Mouse (Mus musculus): ENCODE measurements around the gene Naa40. TPM values are rescaled to one million over a fixed set of nuclear protein-coding genes. Genes with fewer than 3 reads are reported as not detected.

The Naa40 gene
- polyA plus RNA-seq, 1 experiment: 20.5 TPM

- 79% methylated on average over 17 of the region's 17 CpGs for WGBS
- H3K36me3 ChIP-seq (ENCODE audit: control insufficient read depth, insufficient read depth, low read length): peaks cover 32% of the 10 kb centered on the region
- no peaks in the 10 kb centered on the region for H3K27me3 ChIP-seq (ENCODE audit: control insufficient read depth, insufficient read depth, low read length)
- H3K4me1 ChIP-seq (ENCODE audit: control insufficient read depth, insufficient read depth, insufficient read length): no peaks in the 10 kb centered on the region; the same call in 1 of the 2 replicates
- H3K4me3 ChIP-seq (ENCODE audit: extremely low read depth, insufficient read depth, insufficient read length): no peak overlapping the region
- TF ChIP-seq CTCF (IDR thresholded peaks at IDR 0.05; ENCODE audit: extremely low read depth, insufficient read depth, insufficient read length, insufficient replicate concordance) (no peak), POLR2A (IDR thresholded peaks at IDR 0.05; ENCODE audit: low read depth, low read length) (no peak)
- H3K27ac ChIP-seq (ENCODE audit: insufficient read depth, low read length): no peak overlapping the region
- no peak for DNase-seq (ENCODE audit: low read depth in 1 of 2, low spot score in 2 of 2)
Measured at GRCm38 (mm10) chr19:7196741-7197270, 44.2 kb downstream of the Naa40 start.

- no peak for TF ChIP-seq POLR2A (IDR thresholded peaks at IDR 0.05; ENCODE audit: low read depth, low read length)
- TF ChIP-seq CTCF (IDR thresholded peaks at IDR 0.05; ENCODE audit: extremely low read depth, insufficient read depth, insufficient read length, insufficient replicate concordance): peak; percentile 95
- Histone ChIP-seq H3K4me3 (ENCODE audit: extremely low read depth, insufficient read depth, insufficient read length) (no peak overlapping the region), H3K4me1 (ENCODE audit: control insufficient read depth, insufficient read depth, insufficient read length) (no peaks in the 10 kb centered on the region; the same call in 1 of the 2 replicates), H3K27ac (ENCODE audit: insufficient read depth, low read length) (no peak overlapping the region), H3K36me3 (ENCODE audit: control insufficient read depth, insufficient read depth, low read length) (peaks cover 30% of the 10 kb centered on the region), H3K27me3 (ENCODE audit: control insufficient read depth, insufficient read depth, low read length) (no peaks in the 10 kb centered on the region)
- DNase-seq (ENCODE audit: low read depth in 1 of 2, low spot score in 2 of 2): peak in 1 of 2 experiments; percentile 49
- 40% methylated on average over 33 of the region's 33 CpGs for WGBS
Measured at GRCm38 (mm10) chr19:7195900-7196728, 44.9 kb downstream of the Naa40 start.

- Histone ChIP-seq H3K27ac (ENCODE audit: insufficient read depth, low read length) (no peak overlapping the region), H3K27me3 (ENCODE audit: control insufficient read depth, insufficient read depth, low read length) (no peaks in the 10 kb centered on the region), H3K36me3 (ENCODE audit: control insufficient read depth, insufficient read depth, low read length) (peaks cover 7% of the 10 kb centered on the region), H3K4me1 (ENCODE audit: control insufficient read depth, insufficient read depth, insufficient read length) (no peaks in the 10 kb centered on the region; the same call in 1 of the 2 replicates), H3K4me3 (ENCODE audit: extremely low read depth, insufficient read depth, insufficient read length) (no peak overlapping the region)
- 97% methylated on average over 2 of the region's 2 CpGs for WGBS
- DNase-seq (ENCODE audit: low read depth in 1 of 2, low spot score in 2 of 2): no peak
- TF ChIP-seq CTCF (IDR thresholded peaks at IDR 0.05; ENCODE audit: extremely low read depth, insufficient read depth, insufficient read length, insufficient replicate concordance) (no peak), POLR2A (IDR thresholded peaks at IDR 0.05; ENCODE audit: low read depth, low read length) (no peak)
Measured at GRCm38 (mm10) chr19:7192561-7192967, 48.4 kb downstream of the Naa40 start.

- H3K4me3 ChIP-seq (ENCODE audit: extremely low read depth, insufficient read depth, insufficient read length): no peak overlapping the region
- H3K36me3 ChIP-seq (ENCODE audit: control insufficient read depth, insufficient read depth, low read length): 0 out of 2 replicates have a peak, but pooled peaks cover under 1% of the 10 kb centered on the region
- 67% methylated on average over 6 of the region's 6 CpGs for WGBS
- H3K27ac ChIP-seq (ENCODE audit: insufficient read depth, low read length): no peak overlapping the region
- TF ChIP-seq CTCF (IDR thresholded peaks at IDR 0.05; ENCODE audit: extremely low read depth, insufficient read depth, insufficient read length, insufficient replicate concordance) (no peak), POLR2A (IDR thresholded peaks at IDR 0.05; ENCODE audit: low read depth, low read length) (no peak)
- H3K27me3 ChIP-seq (ENCODE audit: control insufficient read depth, insufficient read depth, low read length): no peaks in the 10 kb centered on the region
- no peak for DNase-seq (ENCODE audit: low read depth in 1 of 2, low spot score in 2 of 2)
- H3K4me1 ChIP-seq (ENCODE audit: control insufficient read depth, insufficient read depth, insufficient read length): no peaks in the 10 kb centered on the region; the same call in 1 of the 2 replicates
Measured at GRCm38 (mm10) chr19:7191639-7192038, 49.3 kb downstream of the Naa40 start.

- DNase-seq (ENCODE audit: low read depth in 1 of 2, low spot score in 2 of 2): no peak
- Histone ChIP-seq H3K27me3 (ENCODE audit: control insufficient read depth, insufficient read depth, low read length) (no peaks in the 10 kb centered on the region), H3K4me3 (ENCODE audit: extremely low read depth, insufficient read depth, insufficient read length) (no peak overlapping the region), H3K36me3 (ENCODE audit: control insufficient read depth, insufficient read depth, low read length) (no peaks in the 10 kb centered on the region), H3K4me1 (ENCODE audit: control insufficient read depth, insufficient read depth, insufficient read length) (no peaks in the 10 kb centered on the region), H3K27ac (ENCODE audit: insufficient read depth, low read length) (no peak overlapping the region)
- WGBS: 86% methylated on average over 5 of the region's 5 CpGs
- TF ChIP-seq POLR2A (IDR thresholded peaks at IDR 0.05; ENCODE audit: low read depth, low read length) (no peak), CTCF (IDR thresholded peaks at IDR 0.05; ENCODE audit: extremely low read depth, insufficient read depth, insufficient read length, insufficient replicate concordance) (no peak)
Measured at GRCm38 (mm10) chr19:7190986-7191385, 50.0 kb downstream of the Naa40 start.

- H3K27ac ChIP-seq (ENCODE audit: insufficient read depth, low read length): no peak overlapping the region
- H3K36me3 ChIP-seq (ENCODE audit: control insufficient read depth, insufficient read depth, low read length): no peaks in the 10 kb centered on the region
- DNase-seq (ENCODE audit: low read depth in 1 of 2, low spot score in 2 of 2): no peak
- TF ChIP-seq CTCF (IDR thresholded peaks at IDR 0.05; ENCODE audit: extremely low read depth, insufficient read depth, insufficient read length, insufficient replicate concordance) (no peak), POLR2A (IDR thresholded peaks at IDR 0.05; ENCODE audit: low read depth, low read length) (no peak)
- H3K4me3 ChIP-seq (ENCODE audit: extremely low read depth, insufficient read depth, insufficient read length): no peak overlapping the region
- WGBS: 97% methylated on average over 4 of the region's 4 CpGs
- H3K4me1 ChIP-seq (ENCODE audit: control insufficient read depth, insufficient read depth, insufficient read length): no peaks in the 10 kb centered on the region
- no peaks in the 10 kb centered on the region; the same call in 1 of the 2 replicates for H3K27me3 ChIP-seq (ENCODE audit: control insufficient read depth, insufficient read depth, low read length)
Measured at GRCm38 (mm10) chr19:7189026-7189425, 52.0 kb downstream of the Naa40 start.

Data from spleen, adult 2 months (tissue).